Mouse (Mus musculus) Patski (cell line): ENCODE measurements around the gene Dctn1. TPM values are rescaled to one million over a fixed set of nuclear protein-coding genes. Genes with fewer than 3 reads are reported as not detected.

Experiments used
- ATAC-seq: fragments of 100-300 bp; one replicate; pipeline ENCODE4 v1.8.0; 2021
- CTCF ChIA-PET: fragments of 350-600 bp; sonication (Branson Sonifier 250); formaldehyde crosslinking; loops from one replicate; lab custom pipeline; 2022; ENCODE audit warnings: inconsistent platforms; lab: Charles Lee
- POLR2A ChIA-PET: fragments of 350-600 bp; sonication (Branson Sonifier 250); formaldehyde crosslinking; loops from one replicate; lab custom pipeline; 2022; ENCODE audit warnings: antibody characterized with exemption, inconsistent platforms; lab: Charles Lee
- DNase-seq: peaks from one replicate; pipeline ENCODE4 v3.0.0-alpha.2; 2011; ENCODE audit warnings: low read depth, low spot score
- H3K27me3 ChIP-seq: fragments of 371-371 bp; one replicate; pipeline ENCODE4 v1.5.1; 2021
- CTCF ChIP-seq: fragments of 100-300 bp; IDR thresholded peaks from one replicate; pipeline ENCODE4 v1.5.1; 2021
- in situ Hi-C: fragments of 300-500 bp; cut with MboI; formaldehyde crosslinking; loops from 3 replicates; pipeline ENCODE4 v1.11.1; 2018; ENCODE audit warnings: low pct_unique_long_range_greater_than_20kb, mixed read lengths
- polyA plus RNA-seq: library from polyadenylated mRNA; unstranded; gene quantifications from one replicate; pipeline ENCODE4 v1.2.3, GENCODE M21; 2021

Dctn1 gene
- polyA plus RNA-seq, 1 experiment from 2014 or later = 121 TPM

GRCm38 (mm10) chr6:83180605-83181004 lies 14.9 kb downstream of the Dctn1 start:
- no peak for ATAC-seq
- H3K27me3 ChIP-seq = no peaks in the 10 kb centered on the region
- CTCF ChIA-PET = interaction anchor here (1.1 kb wide), 1 partner anchor 15 kb away, joined by 3 read pairs; no protein-coding TSS in a partner anchor
- DNase-seq = no peak
- POLR2A ChIA-PET = interaction anchor here (0.9 to 1.1 kb wide), 2 partner anchors 11 to 44 kb away, joined by 3 read pairs; no protein-coding TSS in a partner anchor
- TF ChIP-seq CTCF = no peak
- in situ Hi-C loops = no loop called here

- ChIA-PET CTCF (no interaction called here), POLR2A (no interaction called here)
- no peaks in the 10 kb centered on the region for H3K27me3 ChIP-seq
- ATAC-seq (no peak), DNase-seq (no peak)
- in situ Hi-C loops = no loop called here
- TF ChIP-seq CTCF = no peak
These were observed 19.2 kb downstream of the Dctn1 start for GRCm38 (mm10) chr6:83184858-83185435.

GRCm38 (mm10) chr6:83185895-83186861 lies 20.5 kb downstream of the Dctn1 start:
- ChIA-PET POLR2A (no interaction called here), CTCF (interaction anchor here (1.7 kb wide), 1 partner anchor 11 kb away, joined by 3 read pairs; no protein-coding TSS in a partner anchor)
- in situ Hi-C loops = no loop called here
- DNase-seq = no peak
- no peaks in the 10 kb centered on the region for H3K27me3 ChIP-seq
- ATAC-seq = no peak
- no peak for TF ChIP-seq CTCF

- DNase-seq = no peak
- no peak for ATAC-seq
- TF ChIP-seq CTCF = no peak
- POLR2A ChIA-PET = no interaction called here
- in situ Hi-C loops = no loop called here
- no peaks in the 10 kb centered on the region for H3K27me3 ChIP-seq
- CTCF ChIA-PET = interaction anchor here (1.2 to 1.7 kb wide), 2 partner anchors 10 to 17 kb away, joined by 3 read pairs; no protein-coding TSS in a partner anchor
These were observed 21.2 kb downstream of the Dctn1 start for GRCm38 (mm10) chr6:83186946-83187345.

- in situ Hi-C loops = no loop called here
- ChIA-PET CTCF (interaction anchor here (1.0 to 1.6 kb wide), 2 partner anchors 9 to 10 kb away, joined by 4 read pairs; no protein-coding TSS in a partner anchor), POLR2A (interaction anchor here (0.6 kb wide), 1 partner anchor 11 kb away, joined by 3 read pairs; no protein-coding TSS in a partner anchor)
- no peak for TF ChIP-seq CTCF
- H3K27me3 ChIP-seq = no peaks in the 10 kb centered on the region
- no peak for DNase-seq
- no peak for ATAC-seq
These were observed 27.9 kb downstream of the Dctn1 start for GRCm38 (mm10) chr6:83193571-83193970.

GRCm38 (mm10) chr6:83197345-83198004 lies 31.8 kb downstream of the Dctn1 start:
- TF ChIP-seq CTCF = no peak
- H3K27me3 ChIP-seq = no peaks in the 10 kb centered on the region
- ATAC-seq (no peak), DNase-seq (no peak)
- in situ Hi-C loops = no loop called here
- CTCF ChIA-PET = interaction anchor here (0.8 to 1.5 kb wide), 3 partner anchors 10 to 18 kb away, joined by 3 to 6 read pairs (median 4); no protein-coding TSS in a partner anchor
- POLR2A ChIA-PET = no interaction called here

GRCm38 (mm10) chr6:83203320-83203719 lies 37.6 kb downstream of the Dctn1 start:
- no peak for TF ChIP-seq CTCF
- H3K27me3 ChIP-seq = peaks cover 7% of the 10 kb centered on the region
- POLR2A ChIA-PET = interaction anchor here (0.6 kb wide), 1 partner anchor 56 kb away, joined by 3 read pairs; no protein-coding TSS in a partner anchor
- ATAC-seq (no peak), DNase-seq (no peak)
- CTCF ChIA-PET = interaction anchor here (1.8 to 2.6 kb wide), 2 partner anchors 10 to 12 kb away, joined by 4 to 11 read pairs; no protein-coding TSS in a partner anchor
- in situ Hi-C loops = no loop called here

GRCm38 (mm10) chr6:83205851-83206250 lies 40.1 kb downstream of the Dctn1 start:
- no peak for ATAC-seq
- POLR2A ChIA-PET = no interaction called here
- no peak for DNase-seq
- H3K27me3 ChIP-seq = peaks cover 10% of the 10 kb centered on the region
- TF ChIP-seq CTCF = no peak
- CTCF ChIA-PET = interaction anchor here (1.3 kb wide), 1 partner anchor 9 kb away, joined by 7 read pairs; no protein-coding TSS in a partner anchor
- in situ Hi-C loops = no loop called here

GRCm38 (mm10) chr6:83206321-83206720 lies 40.6 kb downstream of the Dctn1 start:
- no peak for TF ChIP-seq CTCF
- in situ Hi-C loops = no loop called here
- ChIA-PET CTCF (no interaction called here), POLR2A (no interaction called here)
- DNase-seq = no peak
- H3K27me3 ChIP-seq = peaks cover 10% of the 10 kb centered on the region
- no peak for ATAC-seq
